ENCODE assay signal across 23 mouse cellular contexts in genomic region chr8:64399554-64399953, GRCm38 (mm10).
"Had no signal": no experiment of that assay in that cellular context is flagged by ENCODE, and none has a peak within 500 bp of the region (broad histone marks: within the 10 kb centered on the region; RNA-seq: fewer than 3 reads in every experiment).

No protein-coding gene starts in this region.

- DNase-seq: cerebellum, postnatal 10 days; cerebellum, postnatal 25 days; cerebellum, postnatal 36 days; embryo, embryonic 11 days; forebrain, postnatal 0 days; gastrocnemius, adult 2 months; gastrocnemius, postnatal 10 days; gastrocnemius, postnatal 14 days; gastrocnemius, postnatal 25 days; gastrocnemius, postnatal 36 days; heart, adult 11 months; heart, adult 18-20 months; heart, adult 2 months had no signal

- H3K4me1 ChIP-seq: embryonic facial prominence, embryonic 10.5 days; embryonic facial prominence, embryonic 12.5 days; embryonic facial prominence, embryonic 13.5 days; embryonic facial prominence, embryonic 15.5 days; forebrain, embryonic 10.5 days; forebrain, embryonic 12.5 days; forebrain, embryonic 13.5 days; forebrain, embryonic 15.5 days; heart, embryonic 10.5 days had no signal

- H3K9me3 ChIP-seq: embryonic facial prominence, embryonic 10.5 days; embryonic facial prominence, embryonic 12.5 days; embryonic facial prominence, embryonic 13.5 days; embryonic facial prominence, embryonic 15.5 days; forebrain, embryonic 10.5 days; forebrain, embryonic 12.5 days; forebrain, embryonic 13.5 days; forebrain, embryonic 15.5 days; heart, embryonic 10.5 days had no signal

- H3K36me3 ChIP-seq: embryonic facial prominence, embryonic 10.5 days; embryonic facial prominence, embryonic 12.5 days; embryonic facial prominence, embryonic 13.5 days; embryonic facial prominence, embryonic 15.5 days; forebrain, embryonic 10.5 days; forebrain, embryonic 12.5 days; forebrain, embryonic 15.5 days; heart, embryonic 10.5 days had no signal

- H3K4me3 ChIP-seq: embryonic facial prominence, embryonic 10.5 days; embryonic facial prominence, embryonic 12.5 days; embryonic facial prominence, embryonic 13.5 days; embryonic facial prominence, embryonic 15.5 days; erythroblast, embryonic 14.5 days; forebrain, embryonic 10.5 days; forebrain, embryonic 12.5 days; forebrain, embryonic 13.5 days; forebrain, embryonic 15.5 days; gastrocnemius, adult 2 months; heart, adult 2 months; heart, embryonic 10.5 days had no signal

- H3K27ac ChIP-seq: embryonic facial prominence, embryonic 10.5 days; embryonic facial prominence, embryonic 12.5 days; embryonic facial prominence, embryonic 13.5 days; embryonic facial prominence, embryonic 15.5 days; forebrain, embryonic 10.5 days; forebrain, embryonic 12.5 days; forebrain, embryonic 13.5 days; forebrain, embryonic 15.5 days; gastrocnemius, adult 2 months; heart, adult 2 months; heart, embryonic 10.5 days had no signal

- H3K9ac ChIP-seq: embryonic facial prominence, embryonic 12.5 days; embryonic facial prominence, embryonic 13.5 days; embryonic facial prominence, embryonic 15.5 days; forebrain, embryonic 12.5 days; forebrain, embryonic 13.5 days; forebrain, embryonic 15.5 days; forebrain, postnatal 0 days had no signal
